8 mouse cellular contexts compared by ENCODE assay signal in the genomic region with DNA sequence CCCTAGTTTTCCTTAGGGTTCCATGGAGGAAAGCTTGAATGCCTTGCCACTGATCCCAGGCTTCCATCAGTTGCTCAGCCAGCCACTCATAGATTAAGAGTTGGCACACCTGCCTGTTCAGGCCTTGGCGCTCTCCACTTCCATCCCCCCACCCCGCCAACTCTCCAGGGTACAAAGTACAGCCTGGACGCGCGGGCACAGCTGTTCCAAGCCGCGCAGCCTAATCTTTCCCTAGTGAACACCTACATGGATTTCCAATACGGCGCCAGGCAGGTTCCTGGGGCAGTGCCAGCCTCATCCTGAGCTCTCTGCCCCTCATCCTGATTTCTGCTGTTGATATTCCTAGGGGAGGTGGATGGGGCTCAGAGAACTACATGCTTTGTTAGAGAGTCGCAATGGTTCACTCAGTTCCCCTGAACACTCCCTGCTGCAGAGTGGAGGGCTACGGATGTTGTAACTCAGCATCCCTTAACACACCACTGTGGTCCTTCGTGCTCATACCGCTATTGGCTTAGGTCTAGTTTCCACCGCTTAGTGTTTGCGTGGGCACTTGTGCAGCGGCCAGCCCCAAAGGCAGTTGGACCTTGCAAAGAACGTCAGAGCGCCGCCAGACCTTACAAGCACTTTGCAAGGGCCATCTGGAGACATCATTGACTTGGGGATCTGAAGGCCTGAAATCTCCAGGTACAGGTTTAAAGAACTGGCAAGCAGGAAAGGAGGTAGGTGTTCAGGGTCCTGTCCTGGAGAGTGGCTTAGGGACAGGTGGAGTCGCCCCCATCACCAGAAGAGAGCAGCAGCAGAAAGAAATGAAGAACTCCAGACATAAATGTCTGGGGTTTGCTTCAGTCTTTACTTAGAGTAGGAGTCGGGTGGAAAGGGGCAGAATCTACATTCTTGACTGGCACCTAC. TPM values are rescaled to one million over a fixed set of nuclear protein-coding genes. Genes with fewer than 3 reads are reported as not detected.
DNase-seq lines count a peak whose midpoint lies in the region; ATAC-seq and TF ChIP-seq lines count a peak whose summit lies in the region.

A gene (plus strand): TSS at position 610 of the 909 bp plus-strand sequence.

- no peaks in the 10 kb centered on the region for H3K36me3 ChIP-seq in heart, adult 2 months (ENCODE audit: control insufficient read depth, insufficient read depth, low read length)
- no peaks in the 10 kb centered on the region for H3K36me3 ChIP-seq in intestine, embryonic 15.5 days
- H3K36me3 ChIP-seq in limb, embryonic 14.5 days (ENCODE audit: control insufficient read depth, insufficient read depth, low read length), result no peaks in the 10 kb centered on the region

- peaks cover 2% of the 10 kb centered on the region; the same call in 1 of the 2 replicates for H3K27me3 ChIP-seq in heart, adult 2 months (ENCODE audit: control insufficient read depth, insufficient read depth, low read length)
- peaks cover 33% of the 10 kb centered on the region for H3K27me3 ChIP-seq in intestine, embryonic 15.5 days (replicated peaks)
- peaks cover 27% of the 10 kb centered on the region for H3K27me3 ChIP-seq in limb, embryonic 14.5 days (ENCODE audit: control insufficient read depth, insufficient read depth, low read length)

- no peak for TF ChIP-seq POLR2A in heart, adult 2 months (IDR thresholded peaks at IDR 0.05; ENCODE audit: insufficient read depth, low read depth, low read length)
- TF ChIP-seq POLR2A in limb, embryonic 14.5 days (IDR thresholded peaks at IDR 0.05; ENCODE audit: borderline replicate concordance, extremely low read depth, insufficient read depth, insufficient read length), result no peak

- TF ChIP-seq EP300 in heart, adult 2 months (IDR thresholded peaks at IDR 0.05; ENCODE audit: insufficient read depth, low read depth, low read length), result no peak

- no peak for DNase-seq in heart, adult 2 months
- DNase-seq in heart, postnatal 14 days, result no peak
- no peak for DNase-seq in limb, embryonic 14.5 days (ENCODE audit: low spot score)
- DNase-seq in right cerebral cortex, postnatal 36 days (ENCODE audit: low spot score in 2 of 2), result peak; percentile 9 to 18

- peak within 1 kb of the TSS; percentile 94 for H3K4me2 ChIP-seq in intestine, embryonic 15.5 days (replicated peaks)
- H3K4me2 ChIP-seq in limb, embryonic 14.5 days (replicated peaks; ENCODE audit: low read depth, low read length, severe bottlenecking), result peak within 1 kb of the TSS; percentile 73

- 44% methylated on average over 21 of the region's 21 CpGs for WGBS in heart, adult 2 months
- 27% methylated on average over 21 of the region's 21 CpGs for WGBS in intestine, embryonic 15.5 days
- WGBS in limb, embryonic 14.5 days, result 17% methylated on average over 21 of the region's 21 CpGs

- H3K9ac ChIP-seq in heart, adult 2 months (ENCODE audit: low read depth, low read length), result no peak within 1 kb of the TSS
- H3K9ac ChIP-seq in intestine, embryonic 15.5 days, result peak within 1 kb of the TSS; percentile 26; the same call in 1 of the 2 replicates
- peak within 1 kb of the TSS; percentile 35 for H3K9ac ChIP-seq in limb, embryonic 14.5 days (ENCODE audit: low read depth, low read length, severe bottlenecking)

- no peaks in the 10 kb centered on the region for H3K9me3 ChIP-seq in intestine, embryonic 15.5 days
- H3K9me3 ChIP-seq in limb, embryonic 14.5 days (ENCODE audit: control insufficient read depth, low read length), result no peaks in the 10 kb centered on the region

- intact Hi-C loops in heart, adult 2 months (cut with DNase I), result loop anchor here (5.0 to 10.0 kb wide), 2 partner anchors 121 to 333 kb away; no protein-coding TSS in a partner anchor
- intact Hi-C loops in heart, postnatal 14 days (cut with DNase I), result loop anchor here (10.0 kb wide), 2 partner anchors 423 to 593 kb away; no protein-coding TSS in a partner anchor

- no peaks in the 10 kb centered on the region for H3K79me2 ChIP-seq in heart, adult 2 months (replicated peaks; ENCODE audit: control insufficient read depth, insufficient read depth, low read length)

- TF ChIP-seq CTCF in heart, adult 2 months (IDR thresholded peaks at IDR 0.05), result no peak

- no peak within 1 kb of the TSS for H3K27ac ChIP-seq in heart, adult 2 months
- H3K27ac ChIP-seq in brown adipose tissue, adult 24 weeks (replicated peaks; ENCODE audit: low read depth, low read length), result no peak within 1 kb of the TSS
- no peak within 1 kb of the TSS for H3K27ac ChIP-seq in intestine, embryonic 15.5 days
- no peak within 1 kb of the TSS for H3K27ac ChIP-seq in limb, embryonic 14.5 days (replicated peaks; ENCODE audit: low read depth, low read length)

- H3K4me3 ChIP-seq in heart, adult 2 months, result peak within 1 kb of the TSS; percentile 46
- H3K4me3 ChIP-seq in brown adipose tissue, adult 24 weeks (ENCODE audit: insufficient read depth, low read depth, low read length), result peak within 1 kb of the TSS; percentile 70
- peak within 1 kb of the TSS; percentile 47 for H3K4me3 ChIP-seq in intestine, embryonic 15.5 days (replicated peaks)
- peak within 1 kb of the TSS; percentile 49 for H3K4me3 ChIP-seq in limb, embryonic 14.5 days (replicated peaks; ENCODE audit: low read length)

- H3K4me1 ChIP-seq in heart, adult 2 months (ENCODE audit: control insufficient read depth, insufficient read depth, low read length), result peaks cover 2% of the 10 kb centered on the region; the same call in 1 of the 2 replicates
- peaks cover 9% of the 10 kb centered on the region for H3K4me1 ChIP-seq in brown adipose tissue, adult 24 weeks (ENCODE audit: control insufficient read depth, insufficient read depth, insufficient read length, low read length)
- H3K4me1 ChIP-seq in intestine, embryonic 15.5 days (replicated peaks), result peaks cover 18% of the 10 kb centered on the region
- H3K4me1 ChIP-seq in limb, embryonic 14.5 days (ENCODE audit: control insufficient read depth, insufficient read depth, low read length), result peaks cover 13% of the 10 kb centered on the region

- ATAC-seq in intestine, embryonic 15.5 days, result peak; percentile 53; the same call in 1 of the 2 replicates
- no peak for ATAC-seq in limb, embryonic 14.5 days (ENCODE audit: low FRiP score, low read depth)
- ATAC-seq in granulocyte monocyte progenitor cell, adult 5-6 weeks (replicated peaks; ENCODE audit: poor library complexity, severe bottlenecking), result no peak
- ATAC-seq in erythroblast, adult 5-6 weeks (replicated peaks; ENCODE audit: low FRiP score, poor library complexity, severe bottlenecking), result no peak

RNA-seq across cellular contexts. Expression of the gene that starts here (rescaled TPM):
- total RNA-seq in heart, adult 2 months (2021), result under 1 TPM in 1 of 2 experiments, not detected in 1; 0.18 TPM
- not detected in 2 replicates for polyA plus RNA-seq in heart, adult 2 months (2012; rRNA removed)
- under 1 TPM in 1 of 2 experiments, not detected in 1; 0.12 TPM for total RNA-seq in heart, postnatal 14 days (2021)
- not detected in 2 replicates for polyA plus RNA-seq in brown adipose tissue, adult 24 weeks (2012; ENCODE audit: insufficient read depth, insufficient read length, missing spikeins)
- 1.00 and 1.4 TPM in 2 replicates for polyA plus RNA-seq in intestine, embryonic 15.5 days (2015; fragmentation: Nextera tagmentation; extraction: Ambion mirVana)
- 4.0 and 5.4 TPM in 2 replicates for polyA plus RNA-seq in limb, embryonic 14.5 days (2012; rRNA removed)
- polyA plus RNA-seq in limb, embryonic 14.5 days (2014; fragmentation: Nextera tagmentation; extraction: Ambion mirVana), result 1.4 and 1.5 TPM in 2 replicates
- not detected in 2 replicates for total RNA-seq in granulocyte monocyte progenitor cell, adult 5-6 weeks (2014; fragmentation: Nextera tagmentation)
- total RNA-seq in granulocyte monocyte progenitor cell, adult 5-6 weeks (2017), result not detected in 2 replicates
- total RNA-seq in erythroblast, adult 5-6 weeks (2015; ENCODE audit: low replicate concordance), result not detected in 2 replicates
- total RNA-seq in erythroblast, adult 5-6 weeks (2017; ENCODE audit: low replicate concordance), result not detected in 2 replicates

Comparison
In these comparisons a context has a peak if more than half of its experiments do, and no peak if none do; other contexts are left out.
1. DNase-seq: peak in right cerebral cortex, postnatal 36 days (2 of 2); none in heart, adult 2 months (0 of 2), heart, postnatal 14 days (0 of 2) and limb, embryonic 14.5 days (single experiment).
2. Peak in every context shown above with its lines, with median percentiles within 50 percentile points of each other: H3K4me3 ChIP-seq.